Mouse (Mus musculus): Measurements from ENCODE around the gene Ndst4.

DNA sequence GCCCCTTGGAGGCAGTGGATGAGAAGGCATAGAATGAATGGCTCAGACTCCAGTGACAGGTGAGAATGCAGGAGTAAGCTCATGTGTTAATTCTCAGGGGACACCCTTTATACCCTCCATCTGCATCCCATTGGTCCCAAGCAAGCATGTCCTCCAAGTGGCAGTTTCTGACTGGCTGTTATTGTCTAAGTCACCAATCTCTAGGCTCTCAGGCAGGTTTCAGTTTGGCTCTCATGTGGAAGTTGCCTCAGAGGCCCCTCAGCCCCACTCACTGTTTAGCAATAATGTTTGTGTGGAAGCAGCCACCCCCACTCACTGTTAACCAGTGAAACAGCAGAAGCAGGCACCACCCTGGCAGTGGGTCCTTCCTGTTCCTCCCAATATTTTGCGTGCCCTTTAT lies 353.0 kb downstream of the Ndst4 start:
- TF ChIP-seq GATA1 (IDR thresholded peaks at IDR 0.05; ENCODE audit: borderline replicate concordance, low read length): no peak
- TF ChIP-seq FLI1 (IDR thresholded peaks at IDR 0.05; ENCODE audit: low read length): no peak
